Mouse (Mus musculus) ES-E14 (cell line): Measurements from ENCODE around the gene Actr3.

Experiments used
- CHD2 ChIP-seq: IDR thresholded peaks from 2 replicates; pipeline ENCODE4 v1.6.1; 2014; ENCODE audit warnings: mild to moderate bottlenecking, low read depth, low read length, inconsistent platforms
- HCFC1 ChIP-seq: IDR thresholded peaks from 2 replicates; pipeline ENCODE4 v1.6.1; 2012; ENCODE audit warnings: low read length, inconsistent platforms, borderline replicate concordance; ENCODE audit not compliant: insufficient read depth
- MAFK ChIP-seq: IDR thresholded peaks from 2 replicates; pipeline ENCODE4 v1.6.1; 2014; ENCODE audit warnings: mild to moderate bottlenecking, low read depth, low read length, inconsistent platforms; ENCODE audit not compliant: insufficient read depth

DNA sequence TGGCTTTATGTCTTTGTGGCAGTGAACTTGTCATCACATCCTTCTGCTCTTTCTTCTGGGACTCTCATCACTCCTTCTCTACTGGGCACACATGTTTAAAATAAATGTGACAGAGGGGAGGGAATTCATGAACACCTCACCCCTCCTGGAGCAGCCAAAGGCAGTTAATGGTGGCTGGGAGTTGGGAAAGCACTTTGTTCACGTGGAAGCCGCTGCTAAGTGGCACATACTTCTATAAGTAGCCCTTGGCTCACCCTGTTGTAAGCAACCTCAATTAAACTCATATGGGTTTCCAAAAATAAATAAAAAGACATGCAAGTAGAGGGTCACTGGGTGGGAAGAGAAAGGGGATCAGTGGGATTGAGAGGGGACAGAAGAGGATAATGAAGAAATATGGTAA is 27.8 kb upstream of the Actr3 start:
- TF ChIP-seq MAFK: no peak
- TF ChIP-seq CHD2: no peak
- TF ChIP-seq HCFC1: no peak
